Mouse (Mus musculus) C2C12 (cell line): Measurements from ENCODE around the gene Mroh2a. TPM values are rescaled to one million over a fixed set of nuclear protein-coding genes. Genes with fewer than 3 reads are reported as not detected.

Experiments used
- H3K27me3 ChIP-seq: one replicate; pipeline ENCODE4 v1.6.1; 2011; ENCODE audit not compliant: control insufficient read depth, insufficient read depth, insufficient read length
- H3K36me3 ChIP-seq: one replicate; pipeline ENCODE4 v1.6.1; 2011; ENCODE audit not compliant: control insufficient read depth, insufficient read depth
- H3K4me3 ChIP-seq: one replicate; pipeline ENCODE4 v1.5.1; 2011; ENCODE audit warnings: mild to moderate bottlenecking, control low read depth; ENCODE audit not compliant: poor library complexity, insufficient read depth, severe bottlenecking
- H3K79me2 ChIP-seq: one replicate; pipeline ENCODE4 v1.6.1; 2011; ENCODE audit not compliant: control insufficient read depth, insufficient read depth
- H3K79me3 ChIP-seq: one replicate; pipeline ENCODE4 v1.6.1; 2011; ENCODE audit warnings: low read depth, control low read depth
- H3ac ChIP-seq: one replicate; pipeline ENCODE3; 2011; ENCODE audit warnings: low read depth; ENCODE audit not compliant: control insufficient read depth, insufficient read length
- CEBPB ChIP-seq: IDR thresholded peaks from one replicate; pipeline ENCODE4 v1.6.1; 2011; ENCODE audit warnings: low read depth, mild to moderate bottlenecking, control low read depth, moderate library complexity
- CTCF ChIP-seq: IDR thresholded peaks from one replicate; pipeline ENCODE4 v1.5.1; 2011; ENCODE audit not compliant: control insufficient read depth, insufficient read depth, insufficient read length
- FOSL1 ChIP-seq: IDR thresholded peaks from one replicate; pipeline ENCODE4 v1.8.0; 2011; ENCODE audit warnings: mild to moderate bottlenecking, low read length; ENCODE audit not compliant: poor library complexity, insufficient read depth, severe bottlenecking
- MAX ChIP-seq: IDR thresholded peaks from one replicate; pipeline ENCODE4 v1.6.1; 2011; ENCODE audit warnings: mild to moderate bottlenecking, control low read depth
- MYOD1 ChIP-seq: IDR thresholded peaks from one replicate; pipeline ENCODE4 v1.6.1; 2011; ENCODE audit warnings: low read depth; ENCODE audit not compliant: control insufficient read depth, insufficient read length
- MYOG ChIP-seq: IDR thresholded peaks from one replicate; pipeline ENCODE4 v1.6.1; 2011; ENCODE audit not compliant: control insufficient read depth, insufficient read length; ENCODE audit errors: extremely low read depth
- USF1 ChIP-seq: IDR thresholded peaks from one replicate; pipeline ENCODE4 v1.6.1; 2011; ENCODE audit warnings: low read depth, mild to moderate bottlenecking, control low read depth, moderate library complexity
- polyA plus RNA-seq: library from polyadenylated mRNA; unstranded; fragments of >200 nt; fragmentation: generic; extraction: Trizol; gene quantifications from one replicate; pipeline ENCODE4 v1.2.1, GENCODE M21; 2012; ENCODE audit warnings: missing spikeins

The Mroh2a gene
- polyA plus RNA-seq, 1 experiment, result 0.69 TPM

- TF ChIP-seq MYOG (no peak), MYOD1 (no peak), FOSL1 (no peak), CTCF (no peak), MAX (no peak), CEBPB (no peak), USF1 (no peak)
- H3K27me3 ChIP-seq, result peaks cover 3% of the 10 kb centered on the region
Measured at GRCm38 (mm10) chr1:88294650-88295049, 67.9 kb downstream of the Mroh2a start.

DNA sequence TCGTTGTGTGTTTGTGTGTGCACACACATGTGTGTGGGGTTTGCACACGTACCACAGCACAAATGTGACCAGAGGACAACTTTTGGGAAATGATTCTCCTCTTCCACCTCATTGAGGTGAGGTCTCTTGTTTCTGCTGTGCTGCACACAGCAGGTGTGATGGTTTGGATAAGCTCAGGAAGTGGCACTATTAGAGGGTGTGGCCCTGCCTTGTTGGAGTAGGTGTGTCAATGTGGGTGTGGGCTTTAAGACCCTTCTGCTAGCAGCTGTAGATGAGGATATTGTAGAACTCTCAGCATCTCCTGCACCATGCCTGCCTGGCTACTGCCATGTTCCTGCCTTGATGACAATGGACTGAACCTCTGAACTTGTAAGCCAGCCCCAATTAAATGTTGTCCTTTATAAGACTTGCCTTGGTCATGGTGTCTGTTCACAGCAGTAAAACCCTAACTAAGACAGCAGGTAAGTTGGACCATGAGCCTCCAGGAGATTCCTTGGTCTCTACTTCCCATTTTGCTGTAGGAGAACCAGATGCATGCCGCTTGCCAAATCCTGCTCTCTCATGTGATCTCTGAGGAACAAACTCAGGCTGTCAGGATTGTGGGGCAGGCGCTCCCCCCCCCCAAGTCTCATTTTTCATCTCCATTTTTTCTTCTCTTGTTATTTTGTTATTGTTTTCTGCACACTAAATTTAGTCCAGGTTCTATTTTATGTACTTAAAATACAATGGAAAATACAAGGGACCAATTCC is 69.6 kb downstream of the Mroh2a start:
- Histone ChIP-seq H3ac (no peak overlapping the region), H3K4me3 (no peak overlapping the region), H3K79me2 (no peaks in the 10 kb centered on the region), H3K36me3 (no peaks in the 10 kb centered on the region), H3K27me3 (peaks cover 3% of the 10 kb centered on the region), H3K79me3 (no peaks in the 10 kb centered on the region)
- TF ChIP-seq USF1 (no peak), CEBPB (no peak), FOSL1 (no peak), CTCF (no peak), MYOD1 (no peak), MYOG (no peak), MAX (no peak)

More at GRCm38 (mm10) chr1:88294650-88295049, 67.9 kb downstream of the Mroh2a start:
- Histone ChIP-seq H3K4me3 (no peak overlapping the region), H3K79me3 (no peaks in the 10 kb centered on the region), H3ac (no peak overlapping the region), H3K36me3 (no peaks in the 10 kb centered on the region), H3K79me2 (no peaks in the 10 kb centered on the region)

- TF ChIP-seq MYOD1 (no peak), FOSL1 (no peak)
- H3K79me3 ChIP-seq, result no peaks in the 10 kb centered on the region
- no peaks in the 10 kb centered on the region for H3K36me3 ChIP-seq
- H3K4me3 ChIP-seq, result no peak overlapping the region
- H3ac ChIP-seq, result no peak overlapping the region
- H3K79me2 ChIP-seq, result no peaks in the 10 kb centered on the region
- peaks cover 3% of the 10 kb centered on the region for H3K27me3 ChIP-seq
Measured at GRCm38 (mm10) chr1:88297480-88298258, 70.9 kb downstream of the Mroh2a start.

DNA sequence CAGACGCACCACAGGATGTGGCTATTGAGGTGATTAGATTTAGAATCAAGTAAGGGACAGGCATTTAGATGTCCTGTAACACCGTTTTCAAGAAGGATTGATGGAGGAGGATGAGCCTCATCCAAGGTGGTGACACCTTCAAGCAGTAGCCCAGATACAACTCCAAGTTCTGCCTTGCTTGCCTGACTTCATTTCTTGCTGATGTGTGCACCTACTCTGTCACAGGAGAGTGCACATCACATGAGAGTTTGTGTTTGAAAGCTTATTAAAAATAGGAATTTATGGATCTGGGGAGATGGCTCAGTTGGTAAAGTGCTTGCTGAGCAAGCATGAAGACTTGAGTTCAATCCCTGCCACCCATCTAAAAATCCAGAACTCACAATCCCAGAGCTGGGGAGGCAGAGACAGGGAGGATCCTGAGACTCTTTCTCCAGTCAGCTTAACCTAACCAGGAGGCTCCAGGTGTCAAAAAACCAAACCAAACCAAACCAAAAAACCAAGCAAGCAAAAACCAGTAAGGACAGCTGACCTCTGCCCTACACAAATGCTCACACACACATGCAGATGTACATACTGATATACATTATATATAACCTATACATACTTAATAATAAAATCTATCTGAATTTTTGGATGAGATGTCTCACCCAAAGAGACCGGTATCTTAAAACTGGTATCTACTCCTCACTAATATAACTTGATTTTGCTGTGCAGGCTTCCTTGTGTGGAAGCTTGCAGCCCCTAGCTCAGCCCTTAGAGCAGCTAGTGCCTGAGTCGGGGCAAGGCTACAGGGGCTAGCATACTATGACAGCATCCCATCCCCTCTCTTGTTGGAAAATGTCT is 72.1 kb downstream of the Mroh2a start:
- Histone ChIP-seq H3K79me3 (no peaks in the 10 kb centered on the region), H3ac (no peak overlapping the region), H3K27me3 (peaks cover under 1% of the 10 kb centered on the region), H3K4me3 (no peak overlapping the region), H3K79me2 (no peaks in the 10 kb centered on the region), H3K36me3 (no peaks in the 10 kb centered on the region)
- TF ChIP-seq CTCF, result no peak

DNA sequence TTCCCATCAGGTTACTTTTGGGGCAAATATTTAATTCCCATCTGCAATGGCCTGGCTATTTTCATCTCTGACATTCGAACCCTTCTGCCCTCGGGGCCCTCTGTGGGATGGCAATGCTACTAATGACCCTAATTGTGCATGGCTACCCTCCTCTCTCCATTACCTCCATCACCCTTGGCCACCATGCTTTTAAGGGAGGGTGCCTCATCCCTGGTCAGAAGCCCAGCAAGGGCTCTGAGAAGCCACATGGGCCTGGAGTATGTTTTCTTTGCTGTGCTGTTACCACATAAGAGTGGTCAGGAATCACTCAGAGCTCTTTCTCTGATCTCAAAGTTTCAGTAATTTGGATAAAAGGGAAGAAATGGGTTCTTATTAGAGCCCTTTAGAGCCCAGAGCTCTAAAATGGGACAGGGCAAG is 72.8 kb downstream of the Mroh2a start:
- H3K79me2 ChIP-seq, result no peaks in the 10 kb centered on the region
- H3K36me3 ChIP-seq, result no peaks in the 10 kb centered on the region
- no peaks in the 10 kb centered on the region for H3K27me3 ChIP-seq
- no peak overlapping the region for H3K4me3 ChIP-seq
- TF ChIP-seq MYOD1, result no peak
- TF ChIP-seq MYOG, result no peak
- no peak for TF ChIP-seq MAX
- no peak for TF ChIP-seq FOSL1
- no peak for TF ChIP-seq CEBPB
- TF ChIP-seq CTCF, result no peak
- TF ChIP-seq USF1, result no peak
- no peaks in the 10 kb centered on the region for H3K79me3 ChIP-seq
- H3ac ChIP-seq, result no peak overlapping the region
